Mouse (Mus musculus): ENCODE data around the gene Calhm2.

The Calhm2 gene

DNA sequence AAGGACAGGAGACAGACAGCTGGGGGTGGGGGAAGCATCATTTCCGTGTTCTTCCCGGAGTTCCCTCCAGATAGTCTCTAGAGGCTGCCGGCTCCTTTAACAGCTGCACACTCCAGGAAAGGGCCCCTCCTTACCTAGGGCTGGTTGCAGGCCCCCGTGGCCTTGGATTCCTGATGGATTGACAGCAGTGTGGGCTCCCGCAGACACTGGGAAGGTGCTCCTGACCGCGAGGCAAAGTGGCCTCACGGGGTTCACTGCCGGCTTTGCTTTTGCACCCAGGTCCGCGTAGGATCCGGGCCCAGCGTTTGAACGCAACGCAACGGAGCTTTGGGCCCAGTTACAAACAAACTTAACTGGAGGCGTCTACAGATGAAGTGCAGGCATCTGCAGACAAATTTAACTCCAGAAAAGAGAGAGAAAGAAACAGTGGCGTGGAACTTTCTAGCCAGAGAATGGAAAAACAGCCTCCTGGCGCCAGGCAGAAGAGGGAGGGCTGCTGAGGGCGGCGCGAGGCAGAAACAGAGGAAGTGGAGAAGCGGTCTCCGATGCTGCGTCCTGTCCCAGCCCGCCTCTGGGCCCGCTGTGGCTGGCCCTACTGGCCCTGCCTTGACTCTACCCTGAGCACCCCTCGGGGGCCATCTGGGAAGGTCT lies at the start of gene Calhm2:
Gene Calhm2 (minus strand): TSS at position 524 of the 651 bp plus-strand sequence.
- DNase-seq (ENCODE audit: low spot score in 2 of 2), result peak; percentile 38 to 42

DNA sequence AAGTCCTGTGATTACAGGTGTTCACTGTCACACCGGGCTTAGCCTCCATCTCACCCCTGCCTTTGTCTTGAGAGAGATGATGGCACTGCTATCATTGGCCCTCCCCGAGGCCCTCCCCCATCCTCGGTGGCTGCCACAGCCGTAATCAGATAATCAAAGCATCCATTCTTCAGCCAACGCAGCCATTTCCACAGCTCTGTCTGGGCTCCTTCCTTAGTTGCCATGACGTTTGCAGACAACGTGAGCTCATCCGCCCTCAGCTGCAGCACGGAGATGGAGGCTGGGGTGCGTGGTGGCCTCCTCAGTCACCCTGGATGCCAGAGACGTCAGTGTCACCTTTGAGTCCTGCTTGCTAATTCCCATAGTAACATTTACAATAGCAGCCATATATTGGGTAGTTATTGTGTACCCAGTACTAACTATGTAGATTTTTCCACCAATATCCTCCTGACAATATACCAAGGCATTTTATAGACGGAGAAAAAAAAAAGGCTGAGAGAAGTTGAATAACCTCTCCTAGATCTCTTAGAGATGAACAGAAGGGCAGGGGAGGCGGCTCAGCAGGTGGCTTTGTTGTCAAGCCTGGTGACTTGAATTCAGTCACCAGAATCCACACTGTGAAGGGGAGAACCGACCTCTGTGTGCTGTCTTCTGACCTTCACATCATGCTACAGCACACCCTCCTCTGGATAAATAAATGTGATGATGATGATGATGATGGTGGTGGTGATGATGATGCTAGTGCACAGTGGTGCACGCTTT lies 48.6 kb upstream of the Calhm2 start:
- no peak for DNase-seq (ENCODE audit: low spot score in 2 of 2)

DNA sequence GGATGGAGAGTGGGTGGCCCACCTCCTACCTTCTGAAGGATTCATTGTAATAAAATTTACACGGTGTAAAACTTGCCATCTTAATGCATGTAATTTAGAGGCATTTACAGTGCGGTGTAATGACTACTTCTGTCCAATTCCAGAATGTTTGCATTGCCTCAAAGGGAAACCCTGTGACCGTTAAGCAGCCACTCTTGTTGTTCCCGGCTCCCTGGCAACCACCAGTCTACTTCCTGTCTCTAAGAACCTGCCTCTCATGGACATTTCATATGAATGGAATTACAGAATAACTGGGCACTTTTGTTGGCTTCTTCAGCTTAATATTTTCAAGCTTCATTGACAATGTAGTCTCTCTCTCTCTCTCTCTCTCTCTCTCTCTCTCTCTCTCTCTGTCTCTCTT lies 46.6 kb upstream of the Calhm2 start:
- no peak for DNase-seq (ENCODE audit: low spot score in 2 of 2)

DNA sequence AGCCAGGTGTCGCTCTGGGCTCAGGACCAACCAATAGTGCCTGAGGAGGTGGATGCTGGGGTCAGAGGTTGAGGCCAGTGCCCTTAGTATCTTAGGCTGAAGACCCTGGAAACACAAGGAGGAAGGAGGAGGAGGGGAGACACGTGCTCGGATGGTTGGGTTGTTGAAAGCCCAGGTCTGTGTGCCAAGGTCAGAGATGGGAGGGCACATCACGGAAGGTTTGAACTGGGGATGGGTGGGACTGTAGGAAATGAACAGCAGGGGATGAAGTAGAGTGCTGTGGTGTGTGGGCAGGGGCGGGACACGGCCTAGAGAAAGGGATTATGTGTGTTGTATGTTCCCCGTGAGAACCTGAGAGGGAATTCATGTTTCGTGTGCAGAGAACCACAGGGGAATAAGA lies 46.1 kb upstream of the Calhm2 start:
- no peak for DNase-seq (ENCODE audit: low spot score in 2 of 2)

DNA sequence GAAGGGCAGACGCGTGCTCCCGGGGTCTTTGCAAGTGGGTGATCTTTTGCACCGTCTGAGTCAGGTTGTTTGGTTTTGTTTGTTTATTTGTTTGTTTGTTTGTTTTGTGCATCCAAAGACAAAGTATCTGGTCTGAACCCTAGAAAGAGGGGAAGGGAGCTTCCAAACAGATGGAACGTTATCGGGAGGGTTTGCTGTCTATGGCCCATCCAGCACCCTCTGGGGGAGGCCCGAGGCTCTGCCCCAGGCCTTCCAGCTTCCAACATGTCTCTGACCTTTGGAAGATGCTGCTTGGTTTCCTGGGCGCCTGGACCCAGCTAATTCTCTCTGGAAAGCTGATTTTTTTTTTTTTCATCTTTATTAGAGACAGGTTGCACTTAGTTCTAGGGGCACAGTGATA lies 41.9 kb upstream of the Calhm2 start:
- DNase-seq (ENCODE audit: low spot score in 2 of 2), result no peak

DNA sequence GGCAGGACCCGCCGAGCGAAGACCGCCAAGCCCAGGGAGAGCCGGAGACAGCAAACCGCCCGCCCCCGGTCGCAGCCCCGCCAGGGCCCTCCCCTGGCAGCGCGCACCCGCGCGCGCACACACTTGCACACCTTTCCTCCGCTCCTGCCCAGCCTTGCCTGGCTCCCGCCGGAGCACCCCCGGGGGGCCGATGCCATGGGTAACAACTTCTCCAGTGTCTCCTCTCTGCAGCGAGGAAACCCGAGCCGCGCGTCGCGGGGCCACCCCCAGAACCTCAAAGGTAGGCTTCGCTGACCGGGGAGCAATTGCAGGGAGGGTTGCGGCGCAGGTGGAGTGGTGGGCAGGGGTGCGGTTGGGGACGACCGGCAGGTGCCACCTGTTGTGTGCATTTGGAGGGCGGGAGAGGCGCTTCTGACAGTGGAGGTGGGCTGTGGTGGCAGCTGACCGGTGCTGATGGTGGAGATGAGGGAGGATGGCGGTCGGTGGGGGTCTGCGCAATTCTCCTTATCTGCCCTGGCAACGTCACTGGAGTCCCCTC lies 41.2 kb upstream of the Calhm2 start:
- no peak for DNase-seq (ENCODE audit: low spot score in 2 of 2)

DNA sequence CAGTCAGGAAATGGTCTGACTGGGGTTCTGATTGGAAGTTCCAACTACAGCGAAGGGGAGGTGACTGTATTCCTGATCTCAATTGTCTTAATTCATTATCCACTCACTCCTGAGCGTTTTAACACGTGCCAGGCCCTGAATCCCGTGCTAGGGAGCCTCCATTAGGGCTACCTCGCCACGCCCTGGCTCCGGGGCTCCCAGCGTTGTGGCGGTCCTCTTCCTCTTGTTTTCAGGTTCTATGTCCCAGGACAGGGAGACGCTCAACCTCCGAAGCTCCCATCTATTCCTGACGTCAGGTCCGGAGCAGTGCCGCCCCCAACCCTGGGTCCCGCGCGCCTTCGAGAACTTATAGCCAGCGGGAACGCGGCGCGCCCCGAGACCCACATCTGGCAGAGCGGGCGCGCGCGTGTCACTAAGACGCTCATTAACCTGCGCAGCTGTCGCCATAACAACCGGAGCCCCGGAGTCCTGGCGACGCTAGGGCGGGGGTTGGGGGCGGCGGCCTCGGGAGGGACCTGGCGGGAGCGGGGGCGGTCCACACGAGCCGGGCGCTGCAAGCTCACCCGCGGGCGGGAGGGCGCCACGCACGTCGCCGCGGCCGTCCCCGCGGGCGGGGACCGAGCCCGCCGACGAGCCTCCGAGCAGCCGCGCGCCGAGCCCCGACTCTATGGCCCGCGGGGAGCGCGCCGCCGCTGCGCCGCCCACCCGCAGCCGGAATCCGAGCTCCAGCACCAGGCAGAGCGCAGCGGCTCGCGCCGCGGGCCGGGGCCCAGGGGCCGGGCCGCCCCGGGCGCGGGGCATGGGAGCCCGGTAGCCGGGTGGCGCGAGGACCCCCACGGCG lies 40.6 kb upstream of the Calhm2 start, which contains the start of gene Neurl1a:
Gene Neurl1a (plus strand): TSS at position 390 of the 841 bp plus-strand sequence.
- no peak for DNase-seq (ENCODE audit: low spot score in 2 of 2)

DNA sequence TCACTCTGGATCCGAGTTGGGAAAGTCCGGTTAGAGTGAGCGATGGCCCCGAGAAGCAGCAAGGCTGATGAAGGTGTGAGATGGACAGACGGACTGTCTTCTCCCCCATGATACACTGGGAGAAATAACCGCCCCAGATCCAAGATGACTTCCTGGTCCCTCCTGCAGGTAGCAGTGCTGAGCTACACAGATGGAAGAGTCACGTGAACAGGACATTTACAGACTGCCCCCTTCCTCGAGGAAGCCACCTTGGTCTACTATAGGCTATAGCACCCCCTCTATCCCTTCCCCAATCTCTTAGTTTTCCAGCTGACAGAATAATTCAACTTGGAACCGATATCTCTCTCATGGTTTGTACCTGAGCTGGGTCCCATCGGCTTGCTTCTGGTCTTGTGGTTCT lies 39.9 kb upstream of the Calhm2 start:
- DNase-seq (ENCODE audit: low spot score in 2 of 2), result no peak

DNA sequence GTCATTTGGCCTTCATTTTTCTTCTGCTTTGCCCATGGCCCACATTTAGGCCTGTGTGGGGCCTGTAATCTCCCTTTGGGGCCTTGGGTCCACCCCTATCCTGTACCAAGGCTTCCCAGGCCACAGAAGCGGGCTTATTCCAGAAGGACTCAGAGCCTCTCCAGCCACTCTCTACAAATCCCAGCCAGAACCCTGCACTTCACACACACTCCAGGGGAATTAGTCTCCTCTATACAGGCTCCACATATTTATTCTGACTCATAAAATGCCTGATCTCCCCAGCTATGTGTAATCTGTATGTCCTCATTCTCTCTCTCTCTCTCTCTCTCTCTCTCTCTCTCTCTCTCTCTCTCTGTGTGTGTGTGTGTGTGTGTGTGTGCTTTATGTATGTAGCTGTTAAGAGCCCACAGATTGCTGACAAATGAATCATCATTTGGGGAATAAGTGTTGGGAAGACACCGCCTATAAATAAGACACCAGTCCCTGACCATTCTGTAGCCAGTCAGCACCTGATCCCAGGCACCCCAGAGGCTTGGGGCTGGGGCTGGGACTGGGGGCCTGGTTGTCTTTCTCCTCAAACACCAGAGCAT lies 38.9 kb upstream of the Calhm2 start:
- DNase-seq (ENCODE audit: low spot score in 2 of 2), result no peak

DNA sequence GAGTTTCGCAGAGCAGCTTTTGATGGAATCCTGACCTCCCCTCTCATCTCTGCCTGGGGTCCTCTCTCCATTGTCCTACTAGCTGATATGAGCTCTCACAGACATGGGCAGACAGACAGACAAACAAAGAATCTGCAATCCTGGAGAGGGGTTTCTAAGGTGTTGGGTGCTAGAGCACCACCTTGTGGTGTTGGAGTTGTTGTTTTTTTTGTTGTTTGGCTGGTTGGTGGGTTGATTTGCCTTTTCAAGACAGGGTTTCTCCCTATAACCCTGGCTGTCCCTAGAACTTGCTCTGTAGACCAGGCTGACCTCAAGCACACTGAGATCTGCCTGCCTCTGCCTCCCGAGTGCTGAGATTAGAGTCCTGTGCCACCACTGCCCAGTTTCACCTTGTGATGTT lies 37.4 kb upstream of the Calhm2 start:
- DNase-seq (ENCODE audit: low spot score in 2 of 2), result no peak

DNA sequence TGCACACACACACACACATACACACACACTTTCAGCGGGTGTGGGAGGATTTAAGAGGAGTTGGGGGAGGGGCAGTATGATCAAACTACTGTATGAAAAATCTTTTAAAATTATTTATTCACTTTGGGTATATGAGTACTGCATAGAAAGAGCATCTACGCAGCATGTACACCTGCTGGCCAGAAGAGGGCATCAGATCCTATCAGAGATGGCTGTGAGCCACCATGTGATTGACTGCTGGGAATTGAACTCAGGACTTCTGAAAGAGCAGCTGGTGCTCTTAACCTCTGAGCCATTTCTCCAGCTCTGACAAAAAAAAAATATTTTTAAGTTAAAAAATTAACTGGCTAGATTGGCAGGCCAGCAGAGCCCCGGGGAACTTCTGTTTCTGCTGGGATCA lies 36.4 kb upstream of the Calhm2 start:
- no peak for DNase-seq (ENCODE audit: low spot score in 2 of 2)

DNA sequence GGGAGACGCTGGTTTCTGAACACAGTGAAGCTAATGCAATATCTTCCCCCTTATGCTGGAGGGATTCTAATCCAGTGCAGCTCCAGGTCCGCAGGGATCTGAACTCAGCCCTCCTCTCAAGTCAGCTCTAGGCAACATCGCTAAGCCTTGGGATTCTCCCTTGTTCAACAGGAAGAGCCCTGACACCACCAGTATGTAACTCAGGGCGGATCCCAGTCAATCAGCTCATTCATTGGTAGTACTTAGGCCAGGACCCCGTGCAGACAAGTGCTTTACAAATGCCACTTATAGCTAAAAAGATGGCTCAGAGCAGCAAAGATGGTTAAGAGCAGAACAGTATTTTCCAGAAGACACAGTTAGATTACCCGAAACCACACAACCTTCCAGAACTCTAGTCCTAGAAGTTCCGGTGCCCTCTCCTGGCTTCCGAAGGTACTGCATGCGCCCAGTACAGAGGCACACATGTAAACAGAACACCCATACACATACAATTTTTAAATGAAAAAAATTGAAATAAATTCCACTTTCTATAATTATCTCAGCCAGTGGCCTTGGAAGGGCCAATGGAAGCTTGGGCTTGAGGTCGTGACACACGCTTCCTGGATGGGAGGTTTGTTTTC lies 30.8 kb upstream of the Calhm2 start:
- peak; percentile 66 to 83 for DNase-seq (ENCODE audit: low spot score in 2 of 2)

DNA sequence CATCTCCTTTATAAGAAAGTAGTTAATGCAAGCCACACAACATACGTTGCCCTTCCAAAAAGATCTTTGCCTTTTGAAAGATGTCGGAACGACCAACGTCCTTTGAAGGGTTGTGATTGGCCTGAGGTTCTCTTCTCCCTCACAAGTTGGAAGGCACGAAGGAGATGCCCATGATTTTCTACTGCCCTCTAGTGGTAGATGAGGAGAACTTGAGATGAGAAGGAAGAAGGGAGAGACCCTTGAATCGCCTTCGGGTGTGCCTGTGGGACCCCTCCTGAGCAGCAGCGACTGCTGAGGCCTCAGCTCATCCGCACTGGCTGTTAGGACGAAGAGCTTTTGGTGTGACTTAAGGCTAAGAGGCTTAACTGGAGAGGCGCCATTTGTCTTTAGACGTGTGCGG lies 30.1 kb upstream of the Calhm2 start:
- peak; percentile 44 to 54 for DNase-seq (ENCODE audit: low spot score in 2 of 2)

DNA sequence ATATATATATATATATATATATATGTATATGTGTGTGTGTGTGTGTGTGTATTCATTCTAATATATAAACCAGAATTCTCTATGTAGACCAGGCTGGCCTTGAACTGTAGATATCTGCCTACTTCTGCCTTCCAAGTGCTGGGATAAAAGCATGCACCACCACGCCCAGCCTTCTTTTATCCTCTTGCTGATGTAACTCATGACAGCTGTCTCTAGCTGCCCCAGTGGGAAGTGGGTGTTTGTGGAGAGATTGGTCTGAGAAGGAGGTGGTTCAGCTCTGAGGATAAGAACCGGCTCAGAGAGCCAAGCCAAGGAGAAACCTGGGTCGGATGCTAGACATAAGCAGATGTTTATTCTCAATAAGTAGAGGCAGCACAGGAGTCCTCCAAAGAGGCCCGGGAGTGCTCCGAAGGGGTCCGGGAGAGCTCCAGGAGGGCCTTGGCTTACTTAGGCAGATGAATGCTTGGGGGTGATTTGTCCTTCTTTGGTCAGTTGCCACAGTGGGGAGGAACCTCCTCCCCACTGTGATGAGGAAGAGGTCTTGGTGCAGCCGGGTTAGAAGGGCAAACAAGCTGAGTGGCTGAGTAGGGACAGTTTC lies 29.6 kb upstream of the Calhm2 start:
- DNase-seq (ENCODE audit: low spot score in 2 of 2), result no peak

DNA sequence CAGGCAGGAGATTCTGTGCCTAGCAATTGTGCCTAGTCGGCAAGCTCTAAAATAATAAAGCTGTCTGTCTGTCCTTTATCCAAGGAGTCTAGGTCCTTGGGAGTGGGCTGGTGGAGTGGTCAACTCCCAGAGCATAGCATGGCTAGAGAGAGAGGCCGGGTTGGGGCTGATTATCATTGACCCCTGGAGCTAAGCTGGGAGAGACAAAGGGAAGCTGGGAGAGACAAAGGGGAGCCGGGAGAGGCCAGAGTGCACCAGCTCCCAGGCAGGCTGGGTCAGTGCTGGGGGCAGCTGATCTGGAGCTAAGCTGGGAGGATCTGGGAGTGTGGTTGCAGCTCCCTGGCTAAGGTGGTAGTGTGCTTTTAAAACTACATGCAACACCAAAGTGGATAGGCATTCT lies 28.7 kb upstream of the Calhm2 start:
- DNase-seq (ENCODE audit: low spot score in 2 of 2), result no peak

DNA sequence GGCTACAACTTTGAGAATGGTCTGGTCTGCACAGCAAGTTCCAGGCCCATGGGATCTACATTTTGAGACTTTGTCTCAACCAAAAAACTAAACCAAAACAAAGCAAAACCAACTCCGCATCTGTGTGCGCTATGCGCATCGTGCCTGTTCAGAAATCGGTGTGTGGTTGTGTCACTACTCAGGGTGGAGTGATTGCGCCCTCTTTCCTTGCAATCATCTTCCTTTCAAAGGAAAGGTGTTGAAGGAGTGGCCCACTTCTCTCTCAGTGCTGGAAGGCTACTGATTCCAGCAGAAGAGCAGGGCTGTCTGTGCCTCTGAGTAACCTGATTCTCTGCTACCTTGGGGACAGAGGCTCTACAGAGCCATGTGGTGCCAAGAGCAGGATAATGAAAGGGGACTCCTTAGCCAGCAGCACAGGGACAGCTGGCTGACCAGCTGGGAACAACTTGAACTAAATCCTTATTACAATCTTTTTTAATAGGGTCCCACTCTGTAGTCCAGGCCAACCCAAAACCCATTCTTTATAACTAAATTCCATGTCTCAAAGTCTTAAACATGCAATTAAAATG lies 25.2 kb upstream of the Calhm2 start:
- DNase-seq (ENCODE audit: low spot score in 2 of 2), result no peak

DNA sequence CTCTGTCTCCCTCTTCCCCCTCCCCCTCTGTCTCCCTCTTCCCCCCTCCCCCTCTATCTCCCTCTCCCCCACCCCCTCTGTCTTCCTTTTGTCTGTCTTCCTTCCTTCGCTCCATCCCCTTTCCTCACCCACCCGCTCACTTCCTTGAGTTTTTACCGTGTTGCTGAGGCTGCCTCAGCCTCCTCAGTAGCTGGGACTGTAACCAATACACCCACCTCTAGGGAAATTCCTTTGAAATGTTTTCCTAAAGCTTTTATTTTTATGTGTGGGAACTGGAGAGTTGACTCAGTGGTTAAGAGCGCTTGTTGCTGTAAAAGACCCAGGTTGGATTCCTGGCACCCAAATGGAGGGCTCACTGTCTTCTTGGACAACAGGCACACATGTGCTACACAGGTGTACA lies 23.6 kb upstream of the Calhm2 start:
- DNase-seq (ENCODE audit: low spot score in 2 of 2), result no peak

DNA sequence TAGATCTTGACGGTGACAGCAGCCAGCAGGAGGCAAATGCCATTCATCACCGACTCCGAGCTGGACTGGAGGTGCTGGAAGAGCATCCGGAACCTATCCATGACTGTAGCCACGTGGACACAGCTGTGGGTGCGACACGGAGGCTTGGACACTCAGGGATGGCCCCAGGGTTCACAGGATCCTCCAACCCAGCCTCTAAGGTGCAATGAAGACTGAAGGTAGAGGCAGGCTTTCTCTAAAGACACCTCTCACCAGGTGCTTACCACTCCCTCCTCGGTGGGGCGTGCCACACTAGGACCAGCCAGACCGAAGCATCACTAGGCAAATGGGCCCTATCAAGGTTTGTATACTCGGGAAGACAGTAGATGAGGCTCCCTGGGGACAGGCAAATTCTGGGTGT lies 19.6 kb upstream of the Calhm2 start, which contains the start of gene Calhm3:
Gene Calhm3 (minus strand): TSS at position 101 of the 400 bp plus-strand sequence.
- no peak for DNase-seq (ENCODE audit: low spot score in 2 of 2)

DNA sequence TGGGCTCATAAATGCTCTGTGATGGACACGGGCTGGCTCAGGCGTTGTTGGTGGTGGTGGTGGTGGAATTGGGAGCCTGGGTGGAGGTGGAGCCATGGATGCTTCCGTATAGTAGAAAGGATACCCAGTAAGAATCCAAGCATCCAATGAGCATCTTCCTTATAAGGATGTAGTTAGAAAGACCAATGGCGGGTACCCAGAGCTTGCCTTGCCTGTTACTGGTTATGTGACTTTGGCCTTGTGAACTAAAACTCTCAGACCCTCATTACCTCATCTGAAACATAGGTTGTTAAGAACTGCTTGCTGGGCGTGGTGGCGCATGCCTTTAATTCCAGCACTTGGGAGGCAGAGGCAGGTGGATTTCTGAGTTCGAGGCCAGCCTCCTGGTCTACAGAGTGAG lies 15.7 kb upstream of the Calhm2 start:
- no peak for DNase-seq (ENCODE audit: low spot score in 2 of 2)

DNA sequence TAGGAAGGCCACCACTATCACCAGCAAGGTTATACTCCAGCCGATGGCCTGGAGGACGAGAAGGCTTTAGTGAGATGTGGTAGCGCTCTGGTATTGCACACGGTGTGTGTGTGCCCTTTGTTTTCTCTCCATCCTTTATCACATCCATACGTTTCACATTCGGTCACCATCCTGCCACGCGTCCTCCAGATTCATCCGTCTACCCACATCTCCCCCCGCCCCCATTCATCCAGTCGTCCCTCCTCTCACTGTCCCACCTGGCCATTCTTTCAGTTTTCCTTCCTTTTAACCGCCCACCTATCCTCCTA lies 13.9 kb upstream of the Calhm2 start:
- DNase-seq (ENCODE audit: low spot score in 2 of 2), result no peak

Data from natural killer cell, adult 2 months (primary cell).